Mouse (Mus musculus) thymus, adult 2 months (tissue): ENCODE data around the gene Foxn1.

Experiments used
- CTCF ChIP-seq: fragments of 200-500 bp; IDR thresholded peaks from 2 replicates; pipeline ENCODE4 v1.5.1; 2012; ENCODE audit warnings: mild to moderate bottlenecking, control low read depth, low read length, moderate library complexity, borderline replicate concordance; ENCODE audit not compliant: control insufficient read depth, poor library complexity, insufficient read depth; ENCODE audit errors: extremely low read depth
- POLR2A ChIP-seq: fragments of 200-500 bp; IDR thresholded peaks from 2 replicates; pipeline ENCODE4 v1.6.1; 2012; ENCODE audit warnings: mild to moderate bottlenecking, low read length, control low read depth, moderate library complexity; ENCODE audit not compliant: control insufficient read depth, poor library complexity, insufficient read depth; ENCODE audit errors: extremely low read depth

- TF ChIP-seq POLR2A (no peak), CTCF (no peak)
These were observed 13.3 kb upstream of the Foxn1 start for GRCm38 (mm10) chr11:78399680-78400079.
